Mouse (Mus musculus): Measurements from ENCODE around the gene Tbcb.
A peak's percentile ranks its signal among the peaks of the same experiment; 100 is the strongest.

DNA sequence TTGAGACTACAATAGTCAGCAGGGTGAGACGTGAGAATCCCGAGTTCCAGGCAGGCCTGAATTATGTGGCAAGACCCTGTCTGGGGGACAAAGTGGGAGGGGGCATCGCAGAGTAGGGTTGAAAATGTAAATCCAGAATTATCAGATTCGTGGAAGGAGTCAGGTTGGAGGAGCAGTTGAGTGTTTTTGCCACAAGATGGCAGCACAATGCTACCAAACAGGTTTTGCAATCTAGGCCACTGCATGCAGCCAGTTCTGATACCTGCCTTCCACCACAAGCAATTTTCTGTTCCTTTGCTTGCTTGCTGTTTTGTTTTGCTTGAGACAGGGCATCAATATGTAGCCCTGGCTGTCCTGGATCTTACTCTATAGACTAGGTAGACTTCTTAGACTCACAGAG lies 50.8 kb downstream of the Tbcb start:
- TF ChIP-seq POLR2A (IDR thresholded peaks at IDR 0.05; ENCODE audit: low read depth, low read length) = no peak
- peak; percentile 82; the same call in 1 of the 2 replicates for TF ChIP-seq CTCF (IDR thresholded peaks at IDR 0.05; ENCODE audit: extremely low read depth, insufficient read depth, insufficient read length, insufficient replicate concordance)
